Mouse (Mus musculus) forebrain, embryonic 14.5 days (tissue): ENCODE results near the gene Cyren. TPM values are rescaled to one million over a fixed set of nuclear protein-coding genes. Genes with fewer than 3 reads are reported as not detected.

Experiments
- ATAC-seq: fragments of 200-750 bp; cut with Nextera tagmentation; 2 replicates; pipeline ENCODE4 v1.8.0; 2017; ENCODE audit warnings: mild to moderate bottlenecking, moderate library complexity
- DNase-seq: peaks from one replicate; pipeline ENCODE4 v3.0.0-alpha.2; 2015; ENCODE audit warnings: low spot score
- H3K27ac ChIP-seq: fragments of 300-500 bp; sonication (generic); 2 replicates; pipeline ENCODE4 v1.5.1; 2014; ENCODE audit warnings: low read depth, mild to moderate bottlenecking, control low read depth, low read length, moderate library complexity
- H3K27me3 ChIP-seq: fragments of 300-500 bp; sonication (generic); replicated peaks from 2 replicates; pipeline ENCODE4 v1.6.1; 2014; ENCODE audit warnings: low read length, control low read depth, mixed read lengths; ENCODE audit not compliant: control insufficient read depth, insufficient read depth
- H3K36me3 ChIP-seq: fragments of 300-500 bp; sonication (generic); 2 replicates; pipeline ENCODE4 v1.6.1; 2014; ENCODE audit warnings: low read length, control low read depth; ENCODE audit not compliant: control insufficient read depth, insufficient read depth
- H3K4me1 ChIP-seq: fragments of 300-500 bp; sonication (generic); 2 replicates; pipeline ENCODE4 v1.6.1; 2014; ENCODE audit warnings: antibody characterized with exemption, low read length, control low read depth; ENCODE audit not compliant: control insufficient read depth, insufficient read depth
- H3K4me2 ChIP-seq: fragments of 300-500 bp; sonication (generic); 2 replicates; pipeline ENCODE4 v1.6.1; 2014; ENCODE audit warnings: mild to moderate bottlenecking, control low read depth, low read length
- H3K4me3 ChIP-seq: fragments of 300-500 bp; sonication (generic); 2 replicates; pipeline ENCODE4 v1.5.1; 2014; ENCODE audit warnings: low read depth, low read length, control low read depth
- H3K9ac ChIP-seq: fragments of 300-500 bp; sonication (generic); 2 replicates; pipeline ENCODE4 v1.6.1; 2014; ENCODE audit warnings: mild to moderate bottlenecking, low read length, control low read depth, moderate library complexity
- H3K9me3 ChIP-seq: fragments of 300-500 bp; sonication (generic); replicated peaks from 2 replicates; pipeline ENCODE4 v1.6.1; 2016; ENCODE audit warnings: low read length, control low read depth, mixed read lengths; ENCODE audit not compliant: control insufficient read depth
- WGBS: fragments of 180-500 bp; shearing (Covaris S2); extraction: QIAGEN DNeasy Blood & Tissue Kit; methylation state at CpG from one replicate; pipeline ENCODE4 v1.1.7; 2014; 5-methylcytosine and 5-hydroxymethylcytosine counted together
- polyA plus RNA-seq: library from polyadenylated mRNA; unstranded; fragments of >200 nt; fragmentation: Nextera tagmentation; extraction: Ambion mirVana; gene quantifications from 2 replicates; pipeline ENCODE4 v1.2.1, GENCODE M21; 2014

Gene Cyren
- polyA plus RNA-seq, 1 experiment from 2014 or later = 7.9 TPM

DNA sequence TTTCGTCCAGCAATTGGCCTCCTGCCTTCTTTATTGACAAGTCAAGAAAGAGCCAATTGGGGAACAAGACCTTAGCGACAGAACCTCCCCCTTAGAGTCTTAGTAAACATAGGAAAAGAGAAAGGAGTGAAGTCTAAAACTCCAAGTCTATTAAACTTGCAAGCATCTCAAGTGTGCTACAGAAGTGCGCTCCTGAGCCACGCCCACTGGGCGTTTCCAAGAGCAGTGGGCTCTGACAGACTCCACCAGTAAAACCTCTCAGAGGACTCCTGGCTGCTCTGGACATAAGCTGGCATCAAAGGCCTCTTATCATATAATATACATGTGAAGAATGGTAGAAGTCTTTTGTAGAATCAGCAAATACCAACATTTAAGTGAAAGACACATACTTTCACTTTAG is 25.6 kb upstream of the Cyren start:
- Histone ChIP-seq H3K36me3 (peaks cover 63% of the 10 kb centered on the region), H3K9me3 (no peaks in the 10 kb centered on the region), H3K27me3 (no peaks in the 10 kb centered on the region), H3K4me1 (no peaks in the 10 kb centered on the region), H3K4me3 (no peak overlapping the region), H3K9ac (no peak overlapping the region), H3K4me2 (no peak overlapping the region), H3K27ac (no peak overlapping the region)
- DNase-seq (no peak), ATAC-seq (no peak)
- 86% methylated on average over 5 of the region's 5 CpGs for WGBS

DNA sequence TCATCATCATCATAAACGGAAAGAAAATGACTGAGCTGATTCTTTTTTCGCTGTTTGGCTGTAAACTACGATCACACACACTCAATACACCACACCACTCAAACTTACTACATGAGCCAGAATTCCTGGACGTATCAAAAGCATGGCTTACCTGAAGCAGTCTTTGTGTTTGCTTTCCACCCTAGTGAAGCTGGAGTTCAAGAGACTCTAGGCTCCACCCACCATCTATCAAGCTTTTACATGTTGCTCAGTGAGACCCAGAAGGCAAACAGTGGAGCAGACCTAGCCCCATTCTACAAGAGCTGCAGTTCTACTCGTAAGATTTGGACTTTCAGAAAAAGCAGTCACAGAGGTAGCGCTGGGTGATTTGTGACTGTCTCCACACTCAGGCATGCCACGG is 24.7 kb upstream of the Cyren start:
- Histone ChIP-seq H3K27ac (no peak overlapping the region), H3K36me3 (peaks cover 57% of the 10 kb centered on the region), H3K4me2 (no peak overlapping the region), H3K9ac (no peak overlapping the region), H3K4me3 (no peak overlapping the region), H3K27me3 (no peaks in the 10 kb centered on the region), H3K9me3 (no peaks in the 10 kb centered on the region), H3K4me1 (no peaks in the 10 kb centered on the region)
- WGBS = 92% methylated on average over 7 of the region's 7 CpGs
- ATAC-seq (no peak), DNase-seq (no peak)

- DNase-seq = no peak
- Histone ChIP-seq H3K4me2 (no peak overlapping the region), H3K9ac (no peak overlapping the region), H3K27ac (no peak overlapping the region), H3K9me3 (no peaks in the 10 kb centered on the region), H3K36me3 (peaks cover 51% of the 10 kb centered on the region), H3K4me3 (no peak overlapping the region), H3K4me1 (no peaks in the 10 kb centered on the region), H3K27me3 (no peaks in the 10 kb centered on the region)
- WGBS = 79% methylated on average over 9 of the region's 9 CpGs
- no peak for ATAC-seq
These were observed 24.1 kb upstream of the Cyren start for GRCm38 (mm10) chr6:34901911-34902444.

GRCm38 (mm10) chr6:34900990-34901389 is 23.1 kb upstream of the Cyren start:
- ATAC-seq (no peak), DNase-seq (no peak)
- Histone ChIP-seq H3K27ac (no peak overlapping the region), H3K4me2 (no peak overlapping the region), H3K9ac (no peak overlapping the region), H3K9me3 (no peaks in the 10 kb centered on the region), H3K36me3 (peaks cover 46% of the 10 kb centered on the region), H3K4me1 (no peaks in the 10 kb centered on the region), H3K4me3 (no peak overlapping the region), H3K27me3 (no peaks in the 10 kb centered on the region)
- WGBS = 68% methylated on average over 2 of the region's 2 CpGs

GRCm38 (mm10) chr6:34899127-34899526 is 21.3 kb upstream of the Cyren start:
- H3K27me3 ChIP-seq = no peaks in the 10 kb centered on the region
- peaks cover 55% of the 10 kb centered on the region for H3K36me3 ChIP-seq
- ATAC-seq = no peak
- no peak overlapping the region for H3K4me2 ChIP-seq
- H3K27ac ChIP-seq = no peak overlapping the region
- no peaks in the 10 kb centered on the region for H3K9me3 ChIP-seq
- no peak overlapping the region for H3K9ac ChIP-seq
- WGBS = 87% methylated on average over 2 of the region's 2 CpGs
- no peak for DNase-seq
- H3K4me3 ChIP-seq = no peak overlapping the region
- no peaks in the 10 kb centered on the region for H3K4me1 ChIP-seq

GRCm38 (mm10) chr6:34896168-34896780 is 18.4 kb upstream of the Cyren start:
- DNase-seq = no peak
- Histone ChIP-seq H3K4me1 (no peaks in the 10 kb centered on the region), H3K27ac (no peak overlapping the region), H3K4me2 (no peak overlapping the region), H3K9me3 (no peaks in the 10 kb centered on the region), H3K27me3 (no peaks in the 10 kb centered on the region), H3K36me3 (peaks cover 63% of the 10 kb centered on the region), H3K9ac (no peak overlapping the region), H3K4me3 (no peak overlapping the region)
- 60% methylated on average over 16 of the region's 16 CpGs for WGBS
- no peak for ATAC-seq

DNA sequence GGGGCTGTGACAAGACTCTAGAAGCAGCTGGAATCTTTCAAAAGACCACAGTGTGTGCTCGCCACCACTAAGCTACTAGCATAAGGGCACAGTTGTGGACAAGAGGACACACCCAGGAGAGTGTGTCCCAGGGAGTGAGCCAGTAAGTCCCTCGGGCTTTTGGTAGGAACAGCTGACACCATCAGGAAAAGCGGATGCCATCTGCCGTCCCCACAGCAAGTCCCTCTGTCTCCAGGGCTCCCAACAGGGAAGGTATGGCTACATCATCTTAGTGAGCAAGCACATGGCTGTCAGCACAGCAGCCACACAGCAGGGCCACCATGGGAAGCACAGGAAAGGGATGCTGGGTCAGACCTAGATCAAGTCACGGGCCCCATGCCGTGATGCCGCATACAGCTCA is 17.7 kb upstream of the Cyren start:
- peaks cover 62% of the 10 kb centered on the region for H3K36me3 ChIP-seq
- no peak for ATAC-seq
- H3K4me1 ChIP-seq = no peaks in the 10 kb centered on the region
- H3K4me3 ChIP-seq = no peak overlapping the region
- WGBS = 90% methylated on average over 7 of the region's 7 CpGs
- H3K27ac ChIP-seq = no peak overlapping the region
- no peaks in the 10 kb centered on the region for H3K27me3 ChIP-seq
- H3K9me3 ChIP-seq = no peaks in the 10 kb centered on the region
- no peak for DNase-seq
- H3K9ac ChIP-seq = no peak overlapping the region
- H3K4me2 ChIP-seq = no peak overlapping the region

DNA sequence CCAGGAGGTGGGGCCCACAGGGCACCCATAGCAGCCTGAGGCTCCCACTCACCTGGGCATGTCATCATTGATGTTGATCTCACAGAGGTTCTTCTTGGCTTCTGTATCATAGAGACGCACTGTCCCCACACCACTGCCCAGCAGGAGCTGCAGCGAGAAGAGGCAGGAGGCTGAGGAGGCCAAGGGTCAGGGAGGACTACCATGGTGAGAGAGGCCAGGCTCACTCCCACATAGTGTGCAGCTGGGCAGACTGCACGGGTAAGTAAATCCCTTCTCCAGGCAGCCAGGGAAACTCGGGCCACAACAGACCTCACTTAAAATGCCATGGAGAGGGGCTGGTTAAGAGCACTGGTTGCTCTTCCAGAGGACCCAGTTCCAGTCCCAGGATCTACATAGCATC is 11.3 kb upstream of the Cyren start:
- Histone ChIP-seq H3K27ac (no peak overlapping the region), H3K9me3 (no peaks in the 10 kb centered on the region), H3K4me1 (peaks cover 5% of the 10 kb centered on the region; the same call in 1 of the 2 replicates), H3K36me3 (peaks cover 55% of the 10 kb centered on the region), H3K4me2 (no peak overlapping the region), H3K4me3 (no peak overlapping the region), H3K27me3 (no peaks in the 10 kb centered on the region), H3K9ac (no peak overlapping the region)
- DNase-seq (no peak), ATAC-seq (no peak)
- 70% methylated on average over 4 of the region's 4 CpGs for WGBS

GRCm38 (mm10) chr6:34887131-34887850 is 9.4 kb upstream of the Cyren start:
- WGBS = 16% methylated on average over 6 of the region's 6 CpGs
- Histone ChIP-seq H3K4me1 (peaks cover 5% of the 10 kb centered on the region; the same call in 1 of the 2 replicates), H3K4me3 (no peak overlapping the region), H3K4me2 (no peak overlapping the region), H3K9ac (0 out of 2 replicates have a peak overlapping the region, but pooled peaks have one; percentile 5), H3K36me3 (peaks cover 54% of the 10 kb centered on the region), H3K27ac (peak overlapping the region; percentile 23; the same call in 1 of the 2 replicates), H3K9me3 (no peaks in the 10 kb centered on the region), H3K27me3 (no peaks in the 10 kb centered on the region)
- DNase-seq (peak; percentile 31), ATAC-seq (peak; percentile 66)
